Mouse (Mus musculus) heart, embryonic 14.5 days (tissue): Measurements from ENCODE around the gene Sp1. TPM values are rescaled to one million over a fixed set of nuclear protein-coding genes. Genes with fewer than 3 reads are reported as not detected.

Experiments used
- ATAC-seq: fragments of 200-750 bp; cut with Nextera tagmentation; 2 replicates; pipeline ENCODE4 v1.8.0; 2017; ENCODE audit warnings: low read depth, moderate TSS enrichment; ENCODE audit not compliant: insufficient number of reproducible peaks, insufficient read depth, low FRiP score
- H3K27ac ChIP-seq, 2 experiments: fragments of 200-500 bp in 1 of 2; fragments of 300-500 bp in 1 of 2; sonication (generic) in 1 of 2; replicated peaks in 1 of 2; 2 replicates each; pipeline ENCODE4 v1.5.1; 2012 to 2014; ENCODE audit warnings: low read depth in 2 of 2, low read length in 2 of 2, control low read depth in 1 of 2, mild to moderate bottlenecking in 1 of 2, mixed read lengths in 1 of 2; ENCODE audit not compliant: control insufficient read depth in 1 of 2, insufficient read depth in 1 of 2
- H3K27me3 ChIP-seq: fragments of 300-500 bp; sonication (generic); 2 replicates; pipeline ENCODE4 v1.6.1; 2014; ENCODE audit warnings: mild to moderate bottlenecking, low read length, control low read depth; ENCODE audit not compliant: control insufficient read depth, insufficient read depth
- H3K36me3 ChIP-seq: fragments of 300-500 bp; sonication (generic); 2 replicates; pipeline ENCODE4 v1.6.1; 2014; ENCODE audit warnings: mild to moderate bottlenecking, control low read depth, low read length, mixed read lengths; ENCODE audit not compliant: control insufficient read depth, insufficient read depth
- H3K4me1 ChIP-seq, 2 experiments: fragments of 200-500 bp in 1 of 2; fragments of 300-500 bp in 1 of 2; sonication (generic) in 1 of 2; 2 replicates each; pipeline ENCODE4 v1.6.1; 2012 to 2014; ENCODE audit warnings: low read length in 2 of 2, control low read depth in 1 of 2, mixed read lengths in 1 of 2; ENCODE audit not compliant: control insufficient read depth in 2 of 2, insufficient read depth in 2 of 2
- H3K4me2 ChIP-seq: fragments of 300-500 bp; sonication (generic); 2 replicates; pipeline ENCODE4 v1.6.1; 2014; ENCODE audit warnings: mild to moderate bottlenecking, low read length
- H3K4me3 ChIP-seq, 2 experiments: fragments of 200-500 bp in 1 of 2; fragments of 300-500 bp in 1 of 2; sonication (generic) in 1 of 2; 2 replicates each; pipeline ENCODE4 v1.5.1; 2012 to 2014; ENCODE audit warnings: low read length in 2 of 2, mild to moderate bottlenecking in 2 of 2, control low read depth in 1 of 2, low read depth in 1 of 2, moderate library complexity in 1 of 2; ENCODE audit not compliant: control insufficient read depth in 1 of 2, insufficient read depth in 1 of 2
- H3K9ac ChIP-seq: fragments of 300-500 bp; sonication (generic); 2 replicates; pipeline ENCODE4 v1.6.1; 2014; ENCODE audit warnings: mild to moderate bottlenecking, low read length
- H3K9me3 ChIP-seq: fragments of 300-500 bp; sonication (generic); 2 replicates; pipeline ENCODE4 v1.6.1; 2016; ENCODE audit warnings: low read length, control low read depth; ENCODE audit not compliant: control insufficient read depth
- WGBS: fragments of 180-500 bp; shearing (Covaris S2); extraction: QIAGEN DNeasy Blood & Tissue Kit; methylation state at CpG from one replicate; pipeline ENCODE4 v1.1.7; 2014; 5-methylcytosine and 5-hydroxymethylcytosine counted together
- polyA plus RNA-seq: library from polyadenylated mRNA; unstranded; fragments of >200 nt; fragmentation: Nextera tagmentation; extraction: Ambion mirVana; gene quantifications from 2 replicates; pipeline ENCODE4 v1.2.1, GENCODE M21; 2014

Gene Sp1
- polyA plus RNA-seq, 1 experiment from 2014 or later = 8.2 TPM

DNA sequence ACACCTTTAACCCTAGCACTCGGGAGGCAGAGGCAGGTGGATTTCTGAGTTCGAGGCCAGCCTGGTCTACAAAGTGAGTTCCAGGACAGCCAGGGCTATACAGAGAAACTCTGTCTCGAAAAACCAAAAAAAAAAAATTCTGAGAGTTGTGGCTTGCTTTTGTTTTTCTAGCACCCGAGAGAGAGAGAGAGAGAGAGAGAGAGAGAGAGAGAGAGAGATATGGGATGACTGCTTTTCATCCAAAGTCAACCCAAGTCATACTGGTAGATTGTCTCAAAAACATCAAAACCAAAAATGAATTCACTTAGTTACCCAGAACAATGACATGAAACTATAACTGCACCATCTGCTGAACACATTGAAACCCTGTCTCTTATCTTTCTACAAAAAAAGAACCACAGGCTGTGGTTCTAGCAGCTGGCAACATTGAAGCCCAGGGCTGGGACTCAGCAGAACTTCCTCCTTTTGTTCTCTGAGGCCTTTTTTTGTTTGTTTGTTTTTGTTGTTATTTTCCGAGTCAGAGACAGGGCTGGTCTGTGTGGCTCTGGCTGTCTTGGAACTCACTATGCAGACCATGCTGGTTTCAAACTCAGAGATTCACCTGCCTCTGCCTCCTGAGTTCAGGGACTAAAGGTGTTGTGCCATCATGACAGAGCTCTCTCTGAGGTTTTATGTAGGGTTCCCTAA is 52.2 kb downstream of the Sp1 start:
- H3K4me3 ChIP-seq = peak overlapping the region in 1 of 2 experiments; percentile 56; a peak in 2 of 4 replicates
- no peak for ATAC-seq
- H3K36me3 ChIP-seq = peaks cover 9% of the 10 kb centered on the region
- H3K4me1 ChIP-seq = peaks cover 9 to 28% of the 10 kb centered on the region in 2 experiments
- no peaks in the 10 kb centered on the region for H3K9me3 ChIP-seq
- H3K4me2 ChIP-seq = peak overlapping the region; percentile 77
- WGBS = 58% methylated on average over 5 of the region's 5 CpGs
- H3K27me3 ChIP-seq = no peaks in the 10 kb centered on the region
- H3K9ac ChIP-seq = peak overlapping the region; percentile 74
- H3K27ac ChIP-seq = peak overlapping the region in 1 of 2 experiments; percentile 70; a peak in 2 of 4 replicates

DNA sequence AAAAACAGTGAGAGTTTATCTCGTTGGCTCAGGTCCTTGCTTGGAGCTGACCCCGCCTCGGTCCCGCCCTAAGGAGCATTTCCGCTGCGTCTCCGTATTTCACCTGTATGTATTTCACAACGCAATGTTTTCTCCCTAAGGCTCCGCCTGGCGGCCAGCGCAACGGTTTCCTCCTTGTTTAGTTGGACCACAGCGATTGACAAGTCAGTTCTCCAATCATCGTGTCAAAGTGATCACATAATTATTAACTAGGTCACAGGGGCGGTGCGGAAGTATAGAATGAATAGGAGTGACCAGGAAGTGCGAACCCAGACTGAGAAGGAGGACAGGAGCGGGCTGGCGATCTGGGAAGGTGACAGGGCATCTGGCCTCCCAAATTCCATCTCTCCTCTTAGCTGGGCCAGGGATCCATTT is 53.0 kb downstream of the Sp1 start, which contains the start of gene Prr13:
TSS of gene Prr13 (plus strand) at position 125 of the 414 bp plus-strand sequence.
- H3K36me3 ChIP-seq = peaks cover 12% of the 10 kb centered on the region
- no peaks in the 10 kb centered on the region for H3K9me3 ChIP-seq
- H3K4me2 ChIP-seq = peak within 1 kb of the TSS; percentile 77
- peak within 1 kb of the TSS; percentile 74 for H3K9ac ChIP-seq
- peak within 1 kb of the TSS in 1 of 2 experiments; percentile 70; a peak in 3 of 4 replicates for H3K27ac ChIP-seq
- H3K4me1 ChIP-seq = peaks cover 9 to 28% of the 10 kb centered on the region in 2 experiments
- H3K4me3 ChIP-seq = peak within 1 kb of the TSS; percentile 37 to 56
- under 1% methylated on average over 19 of the region's 19 CpGs for WGBS
- peak; percentile 76 for ATAC-seq
- H3K27me3 ChIP-seq = no peaks in the 10 kb centered on the region

- Histone ChIP-seq H3K27ac (peak overlapping the region in 1 of 2 experiments; percentile 70; a peak in 2 of 4 replicates), H3K9ac (peak overlapping the region; percentile 74), H3K36me3 (peaks cover 12% of the 10 kb centered on the region), H3K9me3 (no peaks in the 10 kb centered on the region), H3K4me1 (peaks cover 9 to 28% of the 10 kb centered on the region in 2 experiments), H3K27me3 (no peaks in the 10 kb centered on the region), H3K4me2 (peak overlapping the region; percentile 77), H3K4me3 (peak overlapping the region; percentile 37 to 56)
- 35% methylated on average over 6 of the region's 6 CpGs for WGBS
- no peak for ATAC-seq
These were observed 53.4 kb downstream of the Sp1 start for GRCm38 (mm10) chr15:102459381-102459780.

DNA sequence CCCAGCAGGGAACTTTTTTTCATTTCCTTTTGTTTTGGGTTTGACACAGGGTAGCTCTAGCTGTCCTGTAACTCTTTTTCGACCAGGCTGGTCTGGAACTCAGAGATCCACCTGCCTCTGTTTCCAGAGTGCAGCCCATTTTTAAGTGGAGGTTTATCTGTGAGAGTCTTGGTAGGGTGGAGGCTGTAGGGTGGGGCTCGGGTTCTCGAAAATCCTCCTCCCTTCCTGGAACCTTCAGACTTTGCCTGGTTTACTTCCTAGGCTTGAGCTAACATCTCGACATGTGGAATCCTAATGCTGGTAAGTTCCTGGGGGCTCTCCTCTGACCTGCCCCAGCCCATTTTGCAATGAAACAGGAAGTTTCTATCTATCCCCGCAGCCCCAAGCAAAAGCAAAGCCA is 53.9 kb downstream of the Sp1 start:
- Histone ChIP-seq H3K36me3 (peaks cover 12% of the 10 kb centered on the region), H3K4me2 (peak overlapping the region; percentile 77), H3K9ac (0 out of 2 replicates have a peak overlapping the region, but pooled peaks have one; percentile 74), H3K27ac (peak overlapping the region in 1 of 2 experiments; percentile 28; a peak in 2 of 4 replicates), H3K4me1 (peaks cover 9 to 28% of the 10 kb centered on the region in 2 experiments), H3K4me3 (peak overlapping the region; percentile 12 to 56; a peak in 2 of 4 replicates), H3K27me3 (no peaks in the 10 kb centered on the region), H3K9me3 (no peaks in the 10 kb centered on the region)
- 45% methylated on average over 5 of the region's 5 CpGs for WGBS
- no peak for ATAC-seq

GRCm38 (mm10) chr15:102460409-102460808 is 54.5 kb downstream of the Sp1 start:
- H3K27me3 ChIP-seq = no peaks in the 10 kb centered on the region
- H3K4me1 ChIP-seq = peaks cover 9 to 28% of the 10 kb centered on the region in 2 experiments
- peak overlapping the region; percentile 77 for H3K4me2 ChIP-seq
- H3K9me3 ChIP-seq = no peaks in the 10 kb centered on the region
- no peak for ATAC-seq
- peaks cover 12% of the 10 kb centered on the region for H3K36me3 ChIP-seq
- no peak overlapping the region for H3K9ac ChIP-seq
- WGBS = 70% methylated on average over 12 of the region's 12 CpGs
- no peak overlapping the region for H3K27ac ChIP-seq
- H3K4me3 ChIP-seq = peak overlapping the region in 1 of 2 experiments; percentile 56; a peak in 1 of 4 replicates

DNA sequence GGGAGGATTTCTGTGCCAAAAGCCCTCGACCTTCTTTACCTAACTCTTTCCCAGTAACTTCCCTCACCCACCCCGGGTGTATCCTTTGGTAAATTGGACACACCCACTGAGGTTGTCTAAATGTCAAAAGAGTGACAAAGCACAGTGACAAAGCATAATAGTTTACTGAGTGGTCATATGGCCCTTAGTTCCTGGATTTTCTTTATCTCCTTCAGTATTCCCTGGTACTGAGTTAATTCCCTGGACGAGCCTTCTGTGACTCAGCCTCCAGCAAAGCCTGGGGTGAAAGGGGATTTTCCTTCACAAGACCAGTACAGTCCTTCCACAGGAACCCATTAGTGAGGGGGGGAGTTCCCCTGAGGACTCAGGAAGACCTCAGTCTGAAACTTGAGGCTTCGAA is 55.0 kb downstream of the Sp1 start:
- Histone ChIP-seq H3K27me3 (no peaks in the 10 kb centered on the region), H3K27ac (no peak overlapping the region), H3K36me3 (peaks cover 12% of the 10 kb centered on the region), H3K9me3 (no peaks in the 10 kb centered on the region), H3K4me3 (no peak overlapping the region), H3K9ac (peak overlapping the region; percentile 21; the same call in 1 of the 2 replicates), H3K4me2 (peak overlapping the region; percentile 77; the same call in 1 of the 2 replicates), H3K4me1 (peaks cover 9 to 28% of the 10 kb centered on the region in 2 experiments)
- WGBS = 46% methylated on average over 4 of the region's 4 CpGs
- ATAC-seq = no peak

GRCm38 (mm10) chr15:102461430-102462075 is 55.6 kb downstream of the Sp1 start:
- Histone ChIP-seq H3K4me3 (no peak overlapping the region), H3K36me3 (peaks cover 12% of the 10 kb centered on the region), H3K27ac (no peak overlapping the region), H3K4me2 (peak overlapping the region; percentile 77; the same call in 1 of the 2 replicates), H3K9me3 (no peaks in the 10 kb centered on the region), H3K9ac (peak overlapping the region; percentile 21; the same call in 1 of the 2 replicates), H3K27me3 (no peaks in the 10 kb centered on the region), H3K4me1 (peaks cover 9 to 28% of the 10 kb centered on the region in 2 experiments)
- 84% methylated on average over 9 of the region's 9 CpGs for WGBS
- ATAC-seq = no peak
